Mouse (Mus musculus) frontal cortex, adult (tissue): ENCODE measurements around the gene Htatip2.

ENCODE experiments used
- ATAC-seq: cut with Nextera tagmentation; 2 replicates; pipeline ENCODE4 v1.9.2; 2017; ENCODE audit warnings: mild to moderate bottlenecking, moderate library complexity, mixed read lengths; ENCODE audit not compliant: low TSS enrichment

The Htatip2 gene

DNA sequence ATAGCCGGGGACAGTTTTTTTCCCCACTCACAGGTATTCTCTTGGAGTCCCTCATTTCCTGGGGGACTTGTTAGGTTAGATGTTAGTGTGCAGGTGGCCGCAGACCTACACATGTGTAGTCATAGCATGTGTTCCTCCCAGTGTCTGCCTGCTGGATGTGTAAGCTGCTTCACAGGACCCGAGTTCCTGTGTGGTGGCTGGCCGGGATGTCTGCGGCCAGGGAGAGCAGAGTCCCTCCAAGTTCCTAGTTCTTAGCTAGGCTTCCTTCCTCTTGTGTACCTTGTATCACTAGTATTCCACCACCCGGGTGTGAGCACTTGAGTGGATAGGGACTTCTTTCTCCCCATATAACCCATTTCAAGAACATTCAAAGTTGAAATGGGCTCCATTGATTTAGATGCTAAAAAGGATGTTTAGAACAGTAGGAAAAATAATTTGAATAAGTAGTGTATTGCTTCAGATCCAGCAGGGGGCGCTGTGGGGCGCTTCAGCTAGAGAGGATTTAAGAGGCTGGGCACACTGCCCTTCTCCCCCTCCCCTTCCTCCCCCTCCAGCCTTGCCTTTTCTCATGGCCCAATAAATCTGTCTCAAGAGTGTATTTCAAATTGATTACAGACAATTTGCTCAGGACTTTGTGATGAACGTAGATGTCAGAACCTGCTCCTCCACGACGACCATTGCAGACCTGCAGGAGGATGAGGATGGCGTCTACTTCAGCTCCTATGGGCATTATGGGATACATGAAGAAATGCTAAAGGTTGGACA, 27.9 kb downstream of the Htatip2 start:
- ATAC-seq = peak; percentile 59

- ATAC-seq = no peak
These were observed 28.4 kb downstream of the Htatip2 start for GRCm38 (mm10) chr7:49787383-49787645.

GRCm38 (mm10) chr7:49794304-49794703, 35.4 kb downstream of the Htatip2 start:
- no peak for ATAC-seq

- no peak for ATAC-seq
These were observed 38.3 kb downstream of the Htatip2 start for GRCm38 (mm10) chr7:49797171-49797570.

DNA sequence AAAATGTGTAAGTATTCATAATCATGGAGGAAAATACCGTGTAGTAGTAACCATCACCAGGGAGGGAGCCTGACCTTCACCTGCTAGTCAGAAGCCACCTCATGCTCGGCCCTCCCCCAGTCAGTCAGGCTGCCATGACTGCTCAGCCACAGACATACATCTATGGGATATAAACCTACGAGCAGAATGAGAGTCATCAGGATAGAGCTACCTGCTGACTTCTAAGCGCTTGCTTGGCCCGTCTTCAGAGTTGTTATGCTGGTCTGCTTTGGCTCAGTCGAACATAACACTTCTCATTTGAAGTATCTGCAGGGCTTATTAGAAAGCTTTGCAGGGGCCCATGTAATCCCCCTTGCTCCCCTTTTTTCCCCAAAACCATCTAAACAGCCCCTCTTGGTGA, 44.6 kb downstream of the Htatip2 start:
- ATAC-seq = no peak

DNA sequence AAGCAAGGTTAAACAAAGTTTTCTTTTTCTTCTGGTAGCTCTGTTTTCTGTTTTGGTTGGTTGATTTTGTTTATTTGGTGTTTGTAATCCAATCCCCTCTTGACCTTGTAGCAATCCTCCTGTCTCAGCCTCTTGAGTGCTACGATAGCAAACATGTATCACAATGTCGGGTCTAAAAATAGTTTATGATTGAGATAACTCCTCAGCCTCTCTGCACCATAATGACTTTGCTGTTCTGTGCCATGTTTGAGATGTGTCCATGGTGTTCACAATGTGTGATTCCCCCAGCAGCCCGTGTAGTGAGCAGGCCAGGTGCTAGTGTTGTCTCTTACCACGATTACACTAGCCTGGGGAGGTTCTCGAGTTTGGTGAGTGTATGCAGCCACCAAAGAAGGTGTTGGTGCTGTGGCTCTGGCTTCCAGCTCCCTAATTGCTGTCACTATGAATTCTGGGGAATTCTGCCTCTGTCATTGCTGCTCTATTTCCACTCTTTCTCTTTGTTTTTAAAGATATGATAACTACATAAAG, 45.8 kb downstream of the Htatip2 start:
- no peak for ATAC-seq

DNA sequence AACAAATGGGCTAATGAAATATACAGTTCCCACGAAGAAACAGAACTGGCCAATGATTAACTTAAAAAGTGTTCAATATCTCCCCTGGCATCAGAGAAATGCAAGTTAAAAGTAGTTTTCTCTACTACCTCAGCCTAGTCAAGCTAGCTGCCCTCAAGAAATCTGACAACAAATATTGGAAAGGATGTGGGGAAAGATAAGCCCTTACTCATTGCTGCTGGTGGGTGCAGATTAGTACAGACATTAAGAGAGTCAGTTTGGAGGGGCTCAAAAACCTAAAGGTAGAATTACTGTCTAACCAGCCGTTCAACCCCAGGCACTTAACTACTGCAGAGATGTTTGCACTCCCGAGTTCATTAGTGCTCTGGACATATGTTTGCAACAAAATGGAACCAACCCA, 46.7 kb downstream of the Htatip2 start:
- no peak for ATAC-seq

GRCm38 (mm10) chr7:49807093-49807682, 48.3 kb downstream of the Htatip2 start:
- ATAC-seq = no peak

DNA sequence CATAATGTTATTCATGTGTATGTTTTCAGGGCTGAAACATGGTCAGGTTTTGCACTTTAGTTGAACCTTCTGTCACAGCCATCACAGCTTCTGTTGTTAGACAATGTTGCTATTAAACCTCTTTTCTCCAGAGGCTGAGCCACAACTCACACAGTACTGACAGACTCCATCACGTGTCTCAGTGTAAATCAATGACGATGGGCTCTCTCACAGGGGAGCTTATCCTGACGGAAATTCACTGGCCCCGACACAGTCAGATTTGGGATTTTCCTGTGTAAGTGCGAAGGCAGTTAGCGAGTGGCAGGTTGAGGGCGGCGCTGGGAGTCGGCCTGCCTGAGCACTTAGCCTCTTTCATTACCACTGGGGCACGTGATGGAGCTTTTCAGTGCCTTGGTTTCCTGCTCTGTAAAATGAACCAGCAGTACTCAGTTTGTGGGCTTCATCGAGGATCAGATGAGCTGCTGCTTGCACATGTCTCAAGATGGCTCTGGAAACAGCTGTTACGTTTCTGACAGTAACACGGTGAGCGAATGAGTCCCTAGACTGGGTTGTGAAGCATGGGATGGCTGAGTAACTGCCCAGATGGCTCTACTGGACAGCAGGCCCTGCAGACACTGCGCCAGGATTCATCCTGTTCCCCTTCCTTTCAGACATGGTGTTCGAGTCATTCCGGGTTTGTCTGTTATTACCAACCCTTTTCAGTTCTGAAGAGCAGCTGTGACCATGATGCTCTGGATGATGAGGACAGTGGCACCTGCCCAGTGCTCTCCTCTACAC, 49.1 kb downstream of the Htatip2 start:
- no peak for ATAC-seq

DNA sequence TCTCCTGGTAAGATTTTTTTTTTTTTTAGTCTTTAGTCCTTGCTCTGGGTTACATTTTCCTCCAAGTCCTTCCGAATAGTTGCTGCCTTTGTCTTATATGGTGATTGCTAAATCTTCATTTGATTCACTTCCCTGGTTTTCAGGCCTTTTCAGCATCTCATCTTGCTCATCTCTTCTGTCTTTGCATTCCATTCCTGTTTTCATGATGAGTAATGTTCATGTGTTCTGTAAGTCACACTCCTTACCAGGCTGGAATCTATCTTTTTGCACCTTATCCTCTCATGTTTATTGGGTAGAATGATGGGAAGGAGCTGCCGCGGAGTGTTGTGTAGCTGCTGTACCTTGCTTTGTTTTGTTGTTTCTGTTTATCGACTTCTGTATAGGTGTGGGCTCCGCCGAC, 50.2 kb downstream of the Htatip2 start:
- no peak for ATAC-seq

DNA sequence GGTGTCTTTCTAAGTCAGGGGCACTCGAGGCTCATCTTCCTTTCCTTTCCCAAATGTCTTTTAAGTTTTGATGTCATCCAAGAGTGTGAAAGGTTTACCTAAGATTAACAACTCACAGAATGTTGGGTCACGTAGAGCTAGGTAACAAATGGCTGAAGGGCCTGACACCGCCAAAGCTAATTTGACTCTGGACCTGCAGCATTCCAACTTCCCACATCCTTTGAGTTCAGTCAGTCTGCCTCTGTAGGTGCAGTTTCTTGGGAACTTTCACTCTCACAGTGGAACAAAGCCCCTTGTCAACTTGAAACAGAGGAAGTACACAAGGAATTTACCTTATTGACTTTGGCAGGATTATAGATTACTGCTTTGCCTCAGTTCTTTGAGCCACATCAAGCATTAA, 50.6 kb downstream of the Htatip2 start:
- no peak for ATAC-seq

DNA sequence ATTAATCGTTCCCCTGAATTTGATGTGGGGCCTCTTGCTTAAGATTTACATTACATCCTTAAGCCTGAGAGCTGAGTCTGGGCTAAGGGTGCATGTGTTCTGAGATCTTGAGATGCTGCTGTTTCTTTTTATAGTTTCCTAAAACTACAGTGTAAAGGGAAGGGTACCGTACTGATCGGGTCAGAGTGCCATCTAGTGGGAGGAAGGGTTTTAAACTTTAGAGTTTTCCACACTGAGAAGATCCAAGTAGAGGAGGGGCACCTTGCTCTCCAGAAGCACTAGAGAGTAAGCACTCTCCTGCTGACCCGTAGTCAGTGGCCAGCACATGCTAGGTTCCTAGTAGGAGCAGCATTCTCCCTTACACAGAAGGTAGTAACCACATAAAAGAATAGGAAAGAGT, 52.4 kb downstream of the Htatip2 start:
- ATAC-seq = peak; percentile 73

GRCm38 (mm10) chr7:49819393-49819792, 60.5 kb downstream of the Htatip2 start:
- no peak for ATAC-seq

DNA sequence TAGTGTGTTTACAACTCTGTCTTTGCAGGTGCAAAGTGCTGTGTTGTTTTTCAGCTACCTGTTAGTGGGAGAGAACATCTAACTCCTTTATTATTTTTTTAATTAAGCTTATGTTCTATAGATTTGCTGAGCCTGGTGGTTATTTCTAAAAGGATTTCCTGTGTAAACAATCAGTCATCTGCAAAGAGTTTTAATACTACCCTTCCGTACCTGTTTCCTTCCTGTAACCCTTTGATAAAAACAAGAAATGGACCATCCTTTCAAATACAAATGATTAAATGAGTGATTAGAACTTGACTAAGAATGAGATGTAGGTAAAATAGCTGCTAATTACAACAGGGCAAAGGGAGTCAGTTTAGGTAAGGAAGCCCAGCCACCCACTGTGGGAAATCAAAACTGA, 62.5 kb downstream of the Htatip2 start:
- no peak for ATAC-seq

DNA sequence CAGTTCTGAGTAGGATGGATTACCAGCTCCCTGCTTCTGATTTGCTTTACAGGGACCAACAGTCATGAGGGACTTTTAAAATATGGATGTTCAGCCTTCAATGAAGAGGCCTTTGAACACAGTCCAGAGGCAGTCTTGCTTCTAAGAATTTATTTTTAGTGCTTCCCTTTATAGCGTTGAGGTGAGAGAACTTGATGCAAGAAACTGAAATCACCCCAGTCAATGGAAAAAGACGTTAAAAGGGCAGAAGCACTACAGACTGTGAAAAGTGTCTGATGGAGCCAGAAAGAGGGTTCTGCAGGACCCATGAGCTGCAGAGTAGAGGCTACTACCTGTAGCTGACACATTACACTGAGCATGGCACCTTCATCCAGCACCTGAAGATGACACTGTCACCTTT, 63.1 kb downstream of the Htatip2 start:
- peak; percentile 38; the same call in 1 of the 2 replicates for ATAC-seq
